9 mouse cellular contexts compared by ENCODE assay signal in genomic region chr5:52023212-52023611, GRCm38 (mm10).
DNase-seq lines count a peak whose midpoint lies in the region; ATAC-seq lines count a peak whose summit lies in the region.
"Had no signal": no experiment of that assay in that cellular context is flagged by ENCODE, and none has a peak within 500 bp of the region (broad histone marks: within the 10 kb centered on the region; RNA-seq: fewer than 3 reads in every experiment).

No protein-coding gene starts in this region.

- H3K4me1 ChIP-seq in midbrain, embryonic 16.5 days (ENCODE audit: control insufficient read depth, insufficient read depth, low read length), result no peaks in the 10 kb centered on the region
- H3K4me1 ChIP-seq in midbrain, embryonic 10.5 days, result no peaks in the 10 kb centered on the region
- H3K4me1 ChIP-seq in intestine, embryonic 15.5 days (replicated peaks), result no peaks in the 10 kb centered on the region
- H3K4me1 ChIP-seq: embryonic facial prominence, embryonic 12.5 days had no signal

- no peak overlapping the region for H3K4me2 ChIP-seq in midbrain, embryonic 16.5 days (ENCODE audit: low read length)
- no peak overlapping the region for H3K4me2 ChIP-seq in intestine, embryonic 15.5 days (replicated peaks)
- H3K4me2 ChIP-seq: embryonic facial prominence, embryonic 12.5 days had no signal

- no peaks in the 10 kb centered on the region for H3K36me3 ChIP-seq in midbrain, embryonic 16.5 days (ENCODE audit: control insufficient read depth, insufficient read depth, low read length)
- H3K36me3 ChIP-seq in midbrain, embryonic 10.5 days, result no peaks in the 10 kb centered on the region
- no peaks in the 10 kb centered on the region for H3K36me3 ChIP-seq in intestine, embryonic 15.5 days
- H3K36me3 ChIP-seq: embryonic facial prominence, embryonic 12.5 days had no signal

- no peaks in the 10 kb centered on the region for H3K27me3 ChIP-seq in midbrain, embryonic 16.5 days (ENCODE audit: control insufficient read depth, insufficient read depth, low read depth, low read length)
- no peaks in the 10 kb centered on the region for H3K27me3 ChIP-seq in midbrain, embryonic 10.5 days (ENCODE audit: low read depth, poor library complexity, severe bottlenecking)
- no peaks in the 10 kb centered on the region for H3K27me3 ChIP-seq in intestine, embryonic 15.5 days (replicated peaks)
- H3K27me3 ChIP-seq: embryonic facial prominence, embryonic 12.5 days; Patski had no signal

- no peak overlapping the region for H3K27ac ChIP-seq in midbrain, embryonic 16.5 days (ENCODE audit: low read length)
- no peak overlapping the region for H3K27ac ChIP-seq in midbrain, embryonic 10.5 days (replicated peaks)
- H3K27ac ChIP-seq in intestine, embryonic 15.5 days, result no peak overlapping the region
- H3K27ac ChIP-seq: embryonic facial prominence, embryonic 12.5 days had no signal

- H3K4me3 ChIP-seq in midbrain, embryonic 16.5 days (ENCODE audit: low read depth, low read length), result no peak overlapping the region
- no peak overlapping the region for H3K4me3 ChIP-seq in midbrain, embryonic 10.5 days
- H3K4me3 ChIP-seq in intestine, embryonic 15.5 days (replicated peaks), result no peak overlapping the region
- H3K4me3 ChIP-seq: embryonic facial prominence, embryonic 12.5 days had no signal

- no peaks in the 10 kb centered on the region for H3K9me3 ChIP-seq in midbrain, embryonic 16.5 days (replicated peaks; ENCODE audit: control insufficient read depth, low read length, poor library complexity, severe bottlenecking)
- H3K9me3 ChIP-seq in midbrain, embryonic 10.5 days (replicated peaks), result no peaks in the 10 kb centered on the region
- no peaks in the 10 kb centered on the region for H3K9me3 ChIP-seq in intestine, embryonic 15.5 days
- H3K9me3 ChIP-seq: embryonic facial prominence, embryonic 12.5 days had no signal

- peak; percentile 52; the same call in 1 of the 2 replicates for ATAC-seq in midbrain, embryonic 16.5 days
- no peak for ATAC-seq in intestine, embryonic 15.5 days
- ATAC-seq: Patski had no signal

- DNase-seq in midbrain, embryonic 10.5 days (ENCODE audit: low spot score), result no peak
- DNase-seq in frontal cortex, postnatal 36 days (ENCODE audit: low spot score in 2 of 2), result peak; percentile 76 to 89
- peak; percentile 81 for DNase-seq in left cerebral cortex, adult 11 months (ENCODE audit: low spot score)
- DNase-seq in spleen, postnatal 14 days (ENCODE audit: low spot score in 2 of 2), result no peak
- no peak for DNase-seq in thymus, postnatal 14 days

- 75% methylated on average over 9 of the region's 9 CpGs for WGBS in midbrain, embryonic 16.5 days
- WGBS in midbrain, embryonic 10.5 days, result 92% methylated on average over 9 of the region's 9 CpGs
- 87% methylated on average over 9 of the region's 9 CpGs for WGBS in intestine, embryonic 15.5 days

- H3K9ac ChIP-seq in midbrain, embryonic 16.5 days (ENCODE audit: low read depth, low read length), result no peak overlapping the region
- H3K9ac ChIP-seq in intestine, embryonic 15.5 days, result no peak overlapping the region
- H3K9ac ChIP-seq: embryonic facial prominence, embryonic 12.5 days had no signal

Comparison
In these comparisons a context has a peak if more than half of its experiments do, and no peak if none do; other contexts are left out.
1. DNase-seq: peak in frontal cortex, postnatal 36 days (2 of 2) and left cerebral cortex, adult 11 months (single experiment); none in midbrain, embryonic 10.5 days (single experiment), spleen, postnatal 14 days (0 of 2) and thymus, postnatal 14 days (single experiment).